ENCODE assay signal across 37 mouse cellular contexts in genomic region chr3:89107545-89107944, GRCm38 (mm10). TPM values are rescaled to one million over a fixed set of nuclear protein-coding genes. Genes with fewer than 3 reads are reported as not detected.
"Had no signal": no experiment of that assay in that cellular context is flagged by ENCODE, and none has a peak within 500 bp of the region (broad histone marks: within the 10 kb centered on the region; RNA-seq: fewer than 3 reads in every experiment).

No protein-coding gene starts in this region.

- ATAC-seq: hindbrain, postnatal 0 days had no signal

- H3K9me3 ChIP-seq: heart, embryonic 10.5 days; heart, embryonic 12.5 days; hindbrain, embryonic 13.5 days; hindbrain, embryonic 15.5 days; kidney, embryonic 15.5 days; limb, embryonic 10.5 days; limb, embryonic 12.5 days; liver, embryonic 13.5 days had no signal

- H3K9ac ChIP-seq: heart, embryonic 12.5 days; hindbrain, embryonic 13.5 days; hindbrain, embryonic 15.5 days; kidney, embryonic 15.5 days; limb, embryonic 12.5 days; liver, embryonic 13.5 days had no signal

- H3K4me1 ChIP-seq: heart, embryonic 12.5 days; limb, embryonic 12.5 days had no signal

- H3K27me3 ChIP-seq: heart, embryonic 12.5 days; hindbrain, embryonic 13.5 days; hindbrain, embryonic 15.5 days; kidney, embryonic 15.5 days; limb, embryonic 12.5 days; liver, embryonic 13.5 days had no signal

- H3K4me2 ChIP-seq: heart, embryonic 12.5 days; hindbrain, embryonic 13.5 days; hindbrain, embryonic 15.5 days; kidney, embryonic 15.5 days; limb, embryonic 12.5 days; liver, embryonic 11.5 days; liver, embryonic 13.5 days had no signal

- H3K36me3 ChIP-seq: heart, embryonic 10.5 days; heart, embryonic 12.5 days; hindbrain, embryonic 13.5 days; hindbrain, embryonic 15.5 days; kidney, embryonic 15.5 days; limb, embryonic 10.5 days; limb, embryonic 12.5 days; liver, embryonic 13.5 days had no signal

- H3K4me3 ChIP-seq: heart, embryonic 10.5 days; heart, embryonic 12.5 days; hindbrain, embryonic 13.5 days; hindbrain, embryonic 15.5 days; kidney, embryonic 15.5 days; limb, embryonic 10.5 days; limb, embryonic 12.5 days; liver, embryonic 13.5 days had no signal

- H3K27ac ChIP-seq: heart, embryonic 10.5 days; hindbrain, embryonic 13.5 days; hindbrain, embryonic 15.5 days; hindbrain, postnatal 0 days; kidney, embryonic 15.5 days; kidney, postnatal 0 days; limb, embryonic 10.5 days; limb, embryonic 12.5 days; liver, embryonic 13.5 days had no signal

- DNase-seq: gastrocnemius, postnatal 14 days; gastrocnemius, postnatal 36 days; heart, adult 11 months; heart, postnatal 14 days; heart, postnatal 36 days; kidney, adult 11 months; kidney, adult 2 months; kidney, adult 9 months; kidney, postnatal 14 days; kidney, postnatal 36 days; layer of hippocampus, adult 9-11 months; layer of hippocampus, postnatal 36 days; liver; liver, embryonic 13.5 days had no signal

RNA-seq across cellular contexts. Expression of gene Gm43738, which starts 6.6 kb away (rescaled TPM):
- total RNA-seq: gastrocnemius, adult 18-20 months; gastrocnemius, adult 8-10 months; gastrocnemius, postnatal 14 days; gastrocnemius, postnatal 36 days; heart, adult 8-10 months; heart, postnatal 14 days; heart, postnatal 36 days; hematopoietic stem cell, adult 5-6 weeks; hindbrain, postnatal 0 days; layer of hippocampus, adult 18-20 months; layer of hippocampus, postnatal 14 days; layer of hippocampus, postnatal 36 days; left cerebral cortex, adult 18-20 months; left cerebral cortex, postnatal 14 days had no signal
- polyA plus RNA-seq: gonadal fat pad, adult 2 months; heart, embryonic 10.5 days; heart, embryonic 12.5 days; heart, embryonic 14.5 days; heart, embryonic 16.5 days; hindbrain, embryonic 13.5 days; hindbrain, embryonic 15.5 days; hindbrain, postnatal 0 days; kidney, adult 2 months; kidney, embryonic 15.5 days; kidney, postnatal 0 days; large intestine, adult 2 months; liver, embryonic 11.5 days; liver, embryonic 13.5 days had no signal

RNA-seq across cellular contexts. Expression of gene Pklr, which starts 28.4 kb away (rescaled TPM):
- total RNA-seq: gastrocnemius, adult 18-20 months; gastrocnemius, postnatal 14 days; gastrocnemius, postnatal 36 days; heart, adult 8-10 months; heart, postnatal 14 days; heart, postnatal 36 days; hindbrain, postnatal 0 days; layer of hippocampus, postnatal 14 days; layer of hippocampus, postnatal 36 days; left cerebral cortex, adult 18-20 months; left cerebral cortex, postnatal 14 days; left cerebral cortex, postnatal 36 days had no signal
- polyA plus RNA-seq: heart, embryonic 14.5 days had no signal
